Mouse (Mus musculus): Measurements from ENCODE around the gene Pth2r. TPM values are rescaled to one million over a fixed set of nuclear protein-coding genes. Genes with fewer than 3 reads are reported as not detected.

The Pth2r gene
- polyA plus RNA-seq (2015; fragmentation: Nextera tagmentation; extraction: Ambion mirVana): 3.7 and 3.8 TPM in 2 replicates

- Histone ChIP-seq H3K4me2 (ENCODE audit: low read length) (no peak within 1 kb of the TSS), H3K27ac (ENCODE audit: low read depth, low read length) (no peak within 1 kb of the TSS), H3K4me3 (ENCODE audit: low read length) (no peak within 1 kb of the TSS), H3K36me3 (ENCODE audit: control insufficient read depth, insufficient read depth, low read length) (no peaks in the 10 kb centered on the region), H3K27me3 (replicated peaks; ENCODE audit: control insufficient read depth, insufficient read depth, low read length) (no peaks in the 10 kb centered on the region), H3K9ac (ENCODE audit: low read depth, low read length) (no peak within 1 kb of the TSS), H3K9me3 (ENCODE audit: control insufficient read depth, low read length) (no peaks in the 10 kb centered on the region), H3K4me1 (ENCODE audit: control insufficient read depth, insufficient read depth, low read depth, low read length) (no peaks in the 10 kb centered on the region)
- no peak for ATAC-seq
- 82% methylated on average over 6 of the region's 6 CpGs for WGBS
Observed at GRCm38 (mm10) chr1:65281756-65282155, at the start of gene Pth2r. Gene Pth2r, plus strand, starts transcription at chr1:65282056.

- no peak overlapping the region for H3K27ac ChIP-seq (ENCODE audit: low read depth, low read length)
- no peak overlapping the region for H3K4me3 ChIP-seq (ENCODE audit: low read length)
- no peaks in the 10 kb centered on the region for H3K4me1 ChIP-seq (ENCODE audit: control insufficient read depth, insufficient read depth, low read depth, low read length)
- no peaks in the 10 kb centered on the region for H3K27me3 ChIP-seq (replicated peaks; ENCODE audit: control insufficient read depth, insufficient read depth, low read length)
- H3K4me2 ChIP-seq (ENCODE audit: low read length): no peak overlapping the region
- 94% methylated on average over 3 of the region's 3 CpGs for WGBS
- no peaks in the 10 kb centered on the region for H3K9me3 ChIP-seq (ENCODE audit: control insufficient read depth, low read length)
- ATAC-seq: no peak
- peaks cover 18% of the 10 kb centered on the region for H3K36me3 ChIP-seq (ENCODE audit: control insufficient read depth, insufficient read depth, low read length)
- H3K9ac ChIP-seq (ENCODE audit: low read depth, low read length): no peak overlapping the region
Observed at GRCm38 (mm10) chr1:65237712-65238111, 44.1 kb upstream of the Pth2r start.

DNA sequence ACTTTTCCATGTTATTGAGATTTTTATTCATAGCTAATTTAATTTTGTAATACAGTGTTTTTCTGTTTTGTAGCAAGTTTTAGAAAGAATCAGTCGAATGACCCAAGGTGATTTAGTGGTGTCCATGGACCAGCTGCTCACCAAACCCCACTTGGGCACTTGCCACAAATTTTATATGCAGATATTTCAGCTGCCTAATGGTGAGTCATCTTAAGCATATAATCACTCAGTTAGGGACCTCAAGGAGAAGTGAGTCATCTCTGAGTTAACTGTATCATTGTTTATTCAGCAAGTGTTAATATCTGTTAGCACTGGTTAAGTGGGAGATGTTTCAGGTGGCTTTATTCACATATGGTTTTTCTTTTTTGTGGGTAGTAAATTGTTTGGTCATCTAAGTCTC, 36.2 kb upstream of the Pth2r start:
- H3K4me1 ChIP-seq (ENCODE audit: control insufficient read depth, insufficient read depth, low read depth, low read length): no peaks in the 10 kb centered on the region
- ATAC-seq: no peak
- WGBS: 88% methylated on average over 1 of the region's 1 CpGs
- no peaks in the 10 kb centered on the region for H3K9me3 ChIP-seq (ENCODE audit: control insufficient read depth, low read length)
- no peak overlapping the region for H3K4me2 ChIP-seq (ENCODE audit: low read length)
- no peak overlapping the region for H3K9ac ChIP-seq (ENCODE audit: low read depth, low read length)
- no peak overlapping the region for H3K27ac ChIP-seq (ENCODE audit: low read depth, low read length)
- peaks cover 12% of the 10 kb centered on the region for H3K36me3 ChIP-seq (ENCODE audit: control insufficient read depth, insufficient read depth, low read length)
- no peak overlapping the region for H3K4me3 ChIP-seq (ENCODE audit: low read length)
- H3K27me3 ChIP-seq (replicated peaks; ENCODE audit: control insufficient read depth, insufficient read depth, low read length): no peaks in the 10 kb centered on the region

DNA sequence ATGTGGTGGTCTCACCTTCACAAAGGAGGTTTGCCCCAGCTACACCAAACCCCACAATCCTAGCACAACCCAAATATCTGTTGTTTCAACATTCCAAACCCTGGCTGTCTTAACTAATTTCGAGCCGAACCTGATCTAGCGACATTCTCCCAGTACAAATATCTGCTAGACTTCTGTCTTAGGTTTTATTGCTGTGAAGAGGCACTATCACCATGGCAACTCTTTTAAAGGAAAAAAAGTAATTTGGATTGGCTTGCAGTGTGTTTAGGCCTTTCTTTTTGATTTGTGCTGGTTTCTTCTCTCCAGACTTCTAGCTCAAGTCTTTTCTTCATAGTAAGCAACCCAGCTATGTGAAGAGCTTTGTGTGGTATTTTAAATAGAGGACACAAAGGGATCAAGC, 1.4 kb upstream of the Pth2r start:
- Histone ChIP-seq H3K4me2 (ENCODE audit: low read length) (no peak overlapping the region), H3K36me3 (ENCODE audit: control insufficient read depth, insufficient read depth, low read length) (no peaks in the 10 kb centered on the region), H3K27ac (ENCODE audit: low read depth, low read length) (no peak overlapping the region), H3K9ac (ENCODE audit: low read depth, low read length) (no peak overlapping the region), H3K9me3 (ENCODE audit: control insufficient read depth, low read length) (no peaks in the 10 kb centered on the region), H3K27me3 (replicated peaks; ENCODE audit: control insufficient read depth, insufficient read depth, low read length) (no peaks in the 10 kb centered on the region), H3K4me3 (ENCODE audit: low read length) (no peak overlapping the region), H3K4me1 (ENCODE audit: control insufficient read depth, insufficient read depth, low read depth, low read length) (no peaks in the 10 kb centered on the region)
- no peak for ATAC-seq
- 49% methylated on average over 3 of the region's 3 CpGs for WGBS

DNA sequence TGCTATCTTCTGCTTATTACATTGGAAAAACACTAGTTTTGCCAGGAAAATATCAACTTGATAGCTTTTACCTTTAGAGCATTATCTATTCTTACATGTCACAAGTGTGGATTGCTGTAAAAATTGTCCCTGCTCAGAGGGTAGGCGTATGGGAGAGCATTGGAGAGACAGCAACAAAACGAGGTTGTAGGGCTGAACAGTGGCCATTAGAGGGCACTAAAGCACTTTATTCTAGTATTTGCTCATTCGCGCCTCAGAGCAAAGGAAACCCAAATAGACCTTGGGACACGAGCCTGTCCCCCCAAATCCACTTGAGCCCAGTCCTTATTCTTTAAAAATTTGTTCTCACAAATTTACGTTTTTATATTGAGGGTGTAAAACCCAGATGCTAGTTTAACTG, 910 bp downstream of the Pth2r start:
- Histone ChIP-seq H3K36me3 (ENCODE audit: control insufficient read depth, insufficient read depth, low read length) (no peaks in the 10 kb centered on the region), H3K4me3 (ENCODE audit: low read length) (no peak overlapping the region), H3K9me3 (ENCODE audit: control insufficient read depth, low read length) (no peaks in the 10 kb centered on the region), H3K27ac (ENCODE audit: low read depth, low read length) (no peak overlapping the region), H3K27me3 (replicated peaks; ENCODE audit: control insufficient read depth, insufficient read depth, low read length) (no peaks in the 10 kb centered on the region), H3K9ac (ENCODE audit: low read depth, low read length) (no peak overlapping the region), H3K4me2 (ENCODE audit: low read length) (no peak overlapping the region), H3K4me1 (ENCODE audit: control insufficient read depth, insufficient read depth, low read depth, low read length) (no peaks in the 10 kb centered on the region)
- peak; percentile 76; the same call in 1 of the 2 replicates for ATAC-seq
- 9% methylated on average over 6 of the region's 6 CpGs for WGBS

DNA sequence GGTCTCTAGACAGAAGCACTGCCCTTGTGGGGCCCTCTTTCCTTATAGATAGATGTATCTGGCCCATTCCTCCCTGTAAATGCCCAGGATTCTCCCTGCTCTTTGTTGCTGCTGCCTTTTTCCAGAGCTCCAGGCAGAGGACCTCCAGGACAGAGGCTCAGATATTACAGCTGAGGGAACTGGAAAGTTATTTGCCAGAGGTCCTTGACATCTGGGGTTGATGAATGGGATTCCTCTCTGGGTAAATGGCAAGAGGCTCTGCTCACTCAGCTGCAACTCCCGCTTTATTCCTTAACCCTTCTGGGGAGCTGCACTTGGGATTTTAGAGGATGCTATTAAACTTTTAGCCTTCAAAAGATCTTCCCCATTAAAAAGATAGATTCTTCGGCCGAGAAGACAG, 26.6 kb downstream of the Pth2r start:
- Histone ChIP-seq H3K27me3 (replicated peaks; ENCODE audit: control insufficient read depth, insufficient read depth, low read length) (0 out of 2 replicates have a peak, but pooled peaks cover 2% of the 10 kb centered on the region), H3K4me1 (ENCODE audit: control insufficient read depth, insufficient read depth, low read depth, low read length) (peaks cover 7% of the 10 kb centered on the region), H3K27ac (ENCODE audit: low read depth, low read length) (no peak overlapping the region), H3K9me3 (ENCODE audit: control insufficient read depth, low read length) (no peaks in the 10 kb centered on the region), H3K4me3 (ENCODE audit: low read length) (no peak overlapping the region), H3K36me3 (ENCODE audit: control insufficient read depth, insufficient read depth, low read length) (no peaks in the 10 kb centered on the region), H3K4me2 (ENCODE audit: low read length) (no peak overlapping the region), H3K9ac (ENCODE audit: low read depth, low read length) (no peak overlapping the region)
- ATAC-seq: no peak
- WGBS: 73% methylated on average over 3 of the region's 3 CpGs

DNA sequence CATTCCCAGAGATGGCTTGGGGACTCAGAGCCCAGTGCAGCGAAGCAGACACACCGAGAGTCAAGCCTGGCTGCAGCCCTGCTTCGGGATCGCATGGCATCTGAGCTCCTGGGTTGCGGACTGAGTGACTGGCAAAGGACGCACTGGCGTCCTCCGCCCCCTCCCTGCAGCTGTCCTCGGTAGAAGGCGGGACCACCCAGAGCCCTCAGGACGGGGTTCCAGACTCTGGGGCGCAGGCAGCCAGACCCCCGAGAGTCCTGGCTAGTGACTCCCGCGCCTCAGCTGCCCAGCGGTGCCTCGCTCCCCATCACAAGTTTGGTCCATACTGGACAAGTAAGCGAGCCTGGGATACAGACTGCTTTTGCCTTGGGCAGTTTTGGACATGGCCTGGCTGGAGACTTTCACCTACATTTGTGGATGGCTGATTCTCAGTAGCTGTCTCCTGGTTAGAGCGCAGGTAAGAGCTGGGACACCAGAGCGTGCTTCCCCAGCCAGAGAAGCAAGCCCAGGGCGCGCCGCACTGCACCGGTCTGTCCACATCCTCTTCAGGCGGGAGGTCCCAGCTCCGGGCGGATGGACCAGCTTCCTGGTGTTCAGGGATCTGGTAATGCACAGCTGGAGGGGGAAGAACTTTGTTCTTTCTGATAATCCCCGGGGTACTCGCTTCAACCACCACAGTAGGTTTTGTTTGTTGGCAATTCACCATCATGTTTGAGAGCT, 29.5 kb downstream of the Pth2r start:
- Histone ChIP-seq H3K9ac (ENCODE audit: low read depth, low read length) (peak overlapping the region; percentile 51), H3K27ac (ENCODE audit: low read depth, low read length) (no peak overlapping the region), H3K9me3 (ENCODE audit: control insufficient read depth, low read length) (no peaks in the 10 kb centered on the region), H3K36me3 (ENCODE audit: control insufficient read depth, insufficient read depth, low read length) (no peaks in the 10 kb centered on the region), H3K4me2 (ENCODE audit: low read length) (peak overlapping the region; percentile 89), H3K4me1 (ENCODE audit: control insufficient read depth, insufficient read depth, low read depth, low read length) (peaks cover 7% of the 10 kb centered on the region), H3K27me3 (replicated peaks; ENCODE audit: control insufficient read depth, insufficient read depth, low read length) (0 out of 2 replicates have a peak, but pooled peaks cover 2% of the 10 kb centered on the region), H3K4me3 (ENCODE audit: low read length) (peak overlapping the region; percentile 43)
- WGBS: under 1% methylated on average over 29 of the region's 29 CpGs
- peak; percentile 62; the same call in 1 of the 2 replicates for ATAC-seq

DNA sequence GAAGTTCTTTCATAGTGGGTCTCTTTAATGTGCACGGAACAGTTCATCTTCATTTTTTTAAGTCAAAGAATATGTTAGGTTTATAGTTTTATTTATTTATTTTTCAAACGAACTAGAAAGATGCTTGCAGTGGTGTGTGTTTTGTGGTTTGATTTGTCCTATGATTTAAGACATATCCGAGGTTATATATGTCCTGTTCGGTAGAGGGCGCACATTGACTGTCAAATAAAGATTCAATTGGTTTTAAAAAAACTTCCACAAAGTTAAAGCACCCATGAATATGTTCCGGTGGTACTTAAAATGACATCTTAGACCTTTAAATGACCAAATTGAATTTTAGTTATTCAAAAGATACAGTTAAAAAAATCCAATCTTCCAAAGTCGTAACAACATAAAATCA, 30.3 kb downstream of the Pth2r start:
- 0 out of 2 replicates have a peak, but pooled peaks have one; percentile 25 for ATAC-seq
- peak overlapping the region; percentile 43 for H3K4me3 ChIP-seq (ENCODE audit: low read length)
- H3K9ac ChIP-seq (ENCODE audit: low read depth, low read length): no peak overlapping the region
- H3K4me2 ChIP-seq (ENCODE audit: low read length): peak overlapping the region; percentile 89
- no peaks in the 10 kb centered on the region for H3K36me3 ChIP-seq (ENCODE audit: control insufficient read depth, insufficient read depth, low read length)
- no peak overlapping the region for H3K27ac ChIP-seq (ENCODE audit: low read depth, low read length)
- H3K4me1 ChIP-seq (ENCODE audit: control insufficient read depth, insufficient read depth, low read depth, low read length): peaks cover 7% of the 10 kb centered on the region
- H3K9me3 ChIP-seq (ENCODE audit: control insufficient read depth, low read length): no peaks in the 10 kb centered on the region
- WGBS: 11% methylated on average over 7 of the region's 7 CpGs
- H3K27me3 ChIP-seq (replicated peaks; ENCODE audit: control insufficient read depth, insufficient read depth, low read length): 0 out of 2 replicates have a peak, but pooled peaks cover 2% of the 10 kb centered on the region

DNA sequence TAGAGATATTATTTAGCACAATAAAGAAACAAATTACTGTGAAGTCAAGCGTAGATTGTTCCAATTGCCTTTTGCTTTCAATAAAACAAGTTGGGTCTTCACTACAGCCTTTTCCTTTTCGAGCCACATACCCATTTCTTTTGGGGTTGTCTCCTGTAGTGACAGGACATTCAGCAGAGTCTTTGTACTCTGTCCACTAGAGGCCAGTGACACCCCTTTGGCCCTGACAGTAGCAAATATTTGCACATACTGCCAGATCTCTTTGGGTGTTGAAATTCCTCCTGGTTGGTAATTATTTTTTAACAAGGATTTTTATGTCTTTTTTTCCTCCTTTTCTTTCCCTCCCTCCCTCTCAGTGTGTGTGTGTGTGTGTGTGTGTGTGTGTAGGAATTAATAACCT, 31.0 kb downstream of the Pth2r start:
- Histone ChIP-seq H3K4me3 (ENCODE audit: low read length) (no peak overlapping the region), H3K36me3 (ENCODE audit: control insufficient read depth, insufficient read depth, low read length) (no peaks in the 10 kb centered on the region), H3K4me1 (ENCODE audit: control insufficient read depth, insufficient read depth, low read depth, low read length) (peaks cover 7% of the 10 kb centered on the region), H3K27me3 (replicated peaks; ENCODE audit: control insufficient read depth, insufficient read depth, low read length) (0 out of 2 replicates have a peak, but pooled peaks cover 2% of the 10 kb centered on the region), H3K9ac (ENCODE audit: low read depth, low read length) (no peak overlapping the region), H3K27ac (ENCODE audit: low read depth, low read length) (no peak overlapping the region), H3K9me3 (ENCODE audit: control insufficient read depth, low read length) (no peaks in the 10 kb centered on the region), H3K4me2 (ENCODE audit: low read length) (no peak overlapping the region)
- WGBS: 49% methylated on average over 2 of the region's 2 CpGs
- ATAC-seq: no peak
